Mouse (Mus musculus): ENCODE measurements around the gene Zcwpw1.

Zcwpw1 gene

DNA sequence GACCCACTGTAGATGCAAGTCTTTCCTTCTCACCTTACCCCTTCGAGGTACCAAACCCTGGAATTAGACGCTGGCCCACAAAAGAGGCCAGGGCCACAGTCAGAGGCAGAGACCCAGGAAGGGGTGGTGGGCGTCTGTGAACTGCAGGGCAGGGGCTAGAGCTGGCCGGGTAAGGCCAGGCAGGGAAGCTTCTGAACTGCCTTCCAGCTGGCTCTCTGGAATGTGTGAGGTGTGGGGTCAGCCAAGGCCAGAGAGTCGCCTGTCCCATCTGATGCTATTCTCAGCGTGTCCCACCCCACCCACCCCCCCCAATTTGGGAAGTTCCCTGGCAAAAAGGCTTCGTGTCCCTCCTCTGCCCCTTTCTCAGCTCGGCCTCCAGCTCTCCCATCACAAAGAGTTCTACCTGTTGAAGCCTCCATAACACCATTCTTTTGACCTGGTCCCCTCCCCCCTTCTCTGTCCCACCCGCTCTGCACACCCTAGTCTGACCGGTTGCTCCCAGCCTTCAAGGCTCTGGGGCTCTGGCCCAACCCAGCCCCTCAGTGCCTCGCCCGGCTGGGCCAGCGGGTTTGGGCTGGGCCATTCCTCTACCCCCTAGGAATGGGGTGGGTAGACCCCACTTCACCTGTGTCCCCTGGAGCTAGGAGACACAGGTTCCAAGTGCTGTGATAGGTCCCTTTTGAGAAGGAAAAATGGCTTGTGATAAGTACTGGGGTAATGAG, 34.3 kb upstream of the Zcwpw1 start:
- no peak for DNase-seq (ENCODE audit: low read depth in 2 of 2, low spot score in 2 of 2)

DNA sequence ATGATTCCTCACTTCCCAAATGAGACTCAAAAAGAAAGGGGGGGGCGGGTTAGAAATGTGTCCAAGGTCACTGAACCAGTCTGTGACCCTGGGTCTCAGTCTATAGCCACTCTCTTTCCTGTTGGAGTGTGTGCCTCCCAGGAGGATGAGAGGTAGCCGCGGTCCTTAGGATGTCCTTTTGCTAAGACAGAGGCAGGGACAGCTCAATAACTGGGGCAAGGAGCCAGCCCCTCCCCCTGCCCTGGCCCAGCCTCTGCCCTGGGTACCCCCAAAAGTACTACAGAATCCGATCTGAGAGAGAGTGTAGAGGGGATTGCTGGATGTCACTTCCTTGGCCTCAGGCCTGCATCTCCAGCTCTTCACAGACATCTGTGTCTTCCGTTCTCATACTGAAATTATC, 32.2 kb upstream of the Zcwpw1 start:
- no peak for DNase-seq (ENCODE audit: low read depth in 2 of 2, low spot score in 2 of 2)

DNA sequence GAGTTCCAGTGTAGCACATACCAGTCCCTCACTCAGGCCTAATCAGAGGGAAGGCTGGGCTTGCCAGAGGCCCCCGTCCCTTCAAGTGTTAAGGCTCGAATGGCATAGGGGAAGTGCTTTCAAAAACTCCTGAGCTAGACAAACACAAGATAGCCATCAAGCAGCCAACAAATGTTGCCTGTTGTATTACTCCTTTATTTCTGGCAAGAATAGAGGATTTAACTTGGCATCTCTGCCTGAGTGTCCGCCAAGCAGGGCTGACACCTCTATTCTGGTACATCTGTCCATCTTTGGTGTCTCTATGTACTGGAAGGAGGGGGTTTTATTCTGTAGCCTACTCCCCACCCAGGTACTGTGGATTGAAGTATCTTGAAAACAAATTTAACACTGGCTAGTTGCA, 31.5 kb upstream of the Zcwpw1 start:
- no peak for DNase-seq (ENCODE audit: low read depth in 2 of 2, low spot score in 2 of 2)

DNA sequence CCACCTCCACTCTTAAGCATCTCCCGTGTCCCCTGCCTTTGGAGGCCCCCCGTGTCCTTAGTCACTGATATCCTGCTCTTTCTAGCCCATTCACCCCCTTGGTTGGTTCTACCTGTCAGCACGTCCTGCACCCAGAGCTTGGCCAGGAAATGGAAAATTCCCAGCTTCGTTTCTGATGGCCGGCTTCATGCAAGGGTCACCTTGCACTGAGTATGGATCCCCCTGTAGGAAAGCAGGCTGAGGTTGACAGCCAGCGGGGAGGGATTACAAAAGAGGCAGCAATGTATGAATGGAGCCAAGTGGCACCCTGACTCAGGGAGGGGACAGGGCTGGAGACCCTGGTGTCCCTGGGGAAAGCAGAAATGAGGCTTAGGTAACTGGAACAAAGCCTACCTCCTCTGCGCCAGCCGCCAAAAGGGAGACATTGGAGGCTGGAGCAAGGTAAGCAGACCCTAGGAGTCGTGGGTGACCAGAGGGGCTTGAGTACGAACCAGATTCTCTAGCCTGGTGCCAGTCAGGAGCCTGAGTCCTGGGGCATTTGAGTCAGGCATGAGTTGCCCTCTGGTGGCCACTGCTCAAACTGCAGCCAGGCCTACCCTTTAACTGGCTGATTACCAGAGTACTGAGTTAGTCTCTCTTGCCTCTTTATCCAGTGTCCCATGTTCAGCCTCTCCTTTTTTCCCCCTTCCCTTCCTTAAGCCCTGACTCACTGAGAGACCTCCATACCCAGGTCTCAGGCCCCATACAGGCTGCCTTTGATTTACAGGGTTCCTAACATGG, 30.5 kb upstream of the Zcwpw1 start:
- peak; percentile 81 to 88 for DNase-seq (ENCODE audit: low read depth in 2 of 2, low spot score in 2 of 2)

GRCm38 (mm10) chr5:137757887-137758286, 29.7 kb upstream of the Zcwpw1 start:
- no peak for DNase-seq (ENCODE audit: low read depth in 2 of 2, low spot score in 2 of 2)

DNA sequence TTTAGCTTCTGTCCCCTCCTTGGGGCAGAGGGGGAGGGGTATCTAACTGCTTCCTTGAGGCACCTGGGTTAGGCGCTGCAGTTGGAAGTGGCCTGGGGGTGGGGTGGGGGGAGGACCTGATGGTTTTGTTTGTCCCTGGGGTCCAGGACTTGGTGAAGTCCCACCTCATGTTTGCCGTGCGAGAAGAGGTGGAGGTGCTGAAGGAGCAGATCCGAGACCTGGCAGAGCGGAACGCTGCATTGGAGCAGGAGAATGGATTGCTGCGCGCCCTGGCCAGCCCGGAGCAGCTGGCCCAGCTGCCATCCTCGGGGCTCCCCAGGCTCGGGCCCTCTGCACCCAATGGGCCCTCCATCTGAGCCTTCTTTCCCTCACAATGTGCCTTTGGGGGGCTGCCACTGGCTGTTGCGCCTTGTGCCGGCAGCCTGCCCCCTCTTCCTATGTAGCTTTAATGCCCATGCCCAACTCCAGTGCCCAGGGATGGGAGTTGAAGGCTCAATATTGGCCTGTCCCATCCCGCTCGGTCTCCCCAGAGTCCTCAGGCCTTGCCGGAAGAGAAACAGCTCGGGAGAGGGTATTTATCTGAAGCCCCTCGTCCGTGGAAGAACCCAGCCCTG, 28.6 kb upstream of the Zcwpw1 start:
- no peak for DNase-seq (ENCODE audit: low read depth in 2 of 2, low spot score in 2 of 2)

- DNase-seq (ENCODE audit: low read depth in 2 of 2, low spot score in 2 of 2) = peak; percentile 69 to 80
Measured at GRCm38 (mm10) chr5:137759971-137760412, 27.6 kb upstream of the Zcwpw1 start.

GRCm38 (mm10) chr5:137764609-137765340, 22.8 kb upstream of the Zcwpw1 start:
- DNase-seq (ENCODE audit: low read depth in 2 of 2, low spot score in 2 of 2) = no peak

- DNase-seq (ENCODE audit: low read depth in 2 of 2, low spot score in 2 of 2) = peak in 1 of 2 experiments; percentile 46
Measured at GRCm38 (mm10) chr5:137766270-137766669, 21.3 kb upstream of the Zcwpw1 start.

DNA sequence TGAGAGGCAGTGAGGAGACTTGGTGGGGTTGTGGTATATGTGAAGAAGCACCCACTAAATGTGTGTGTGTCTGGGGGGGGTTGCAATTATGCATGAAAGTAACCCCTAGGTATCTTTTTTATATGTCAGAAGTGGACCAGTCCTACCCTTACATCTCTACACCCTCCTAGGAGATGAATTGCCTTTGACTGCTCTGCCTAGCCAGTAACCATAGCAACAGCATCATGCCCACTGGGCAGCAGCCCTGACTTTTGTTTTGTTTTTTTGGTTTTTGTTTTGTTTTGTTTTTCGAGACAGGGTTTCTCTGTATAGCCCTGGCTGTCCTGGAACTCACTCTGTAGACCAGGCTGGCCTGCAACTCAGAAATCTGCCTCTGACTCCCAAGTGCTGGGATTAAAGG, 19.1 kb upstream of the Zcwpw1 start:
- no peak for DNase-seq (ENCODE audit: low read depth in 2 of 2, low spot score in 2 of 2)

DNA sequence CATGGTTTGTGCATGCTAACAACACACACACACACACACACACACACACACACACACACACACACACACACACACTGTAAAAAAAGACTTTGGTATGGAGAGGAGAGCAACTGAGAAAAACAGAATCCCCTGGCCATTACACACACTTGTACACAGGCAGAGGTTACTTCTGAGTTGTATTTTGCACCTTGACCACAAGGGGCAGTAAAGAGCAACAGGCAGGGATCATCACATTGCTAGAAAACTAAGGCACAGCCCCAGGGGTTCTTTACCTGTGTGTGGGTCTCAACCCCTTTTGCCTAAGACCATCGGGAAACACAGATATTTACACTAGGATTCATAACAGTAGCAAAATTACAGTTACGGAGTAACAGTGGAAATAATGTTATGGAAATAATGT, 16.9 kb upstream of the Zcwpw1 start:
- DNase-seq (ENCODE audit: low read depth in 2 of 2, low spot score in 2 of 2) = peak in 1 of 2 experiments; percentile 60

- DNase-seq (ENCODE audit: low read depth in 2 of 2, low spot score in 2 of 2) = no peak
Measured at GRCm38 (mm10) chr5:137772755-137773154, 14.8 kb upstream of the Zcwpw1 start.

DNA sequence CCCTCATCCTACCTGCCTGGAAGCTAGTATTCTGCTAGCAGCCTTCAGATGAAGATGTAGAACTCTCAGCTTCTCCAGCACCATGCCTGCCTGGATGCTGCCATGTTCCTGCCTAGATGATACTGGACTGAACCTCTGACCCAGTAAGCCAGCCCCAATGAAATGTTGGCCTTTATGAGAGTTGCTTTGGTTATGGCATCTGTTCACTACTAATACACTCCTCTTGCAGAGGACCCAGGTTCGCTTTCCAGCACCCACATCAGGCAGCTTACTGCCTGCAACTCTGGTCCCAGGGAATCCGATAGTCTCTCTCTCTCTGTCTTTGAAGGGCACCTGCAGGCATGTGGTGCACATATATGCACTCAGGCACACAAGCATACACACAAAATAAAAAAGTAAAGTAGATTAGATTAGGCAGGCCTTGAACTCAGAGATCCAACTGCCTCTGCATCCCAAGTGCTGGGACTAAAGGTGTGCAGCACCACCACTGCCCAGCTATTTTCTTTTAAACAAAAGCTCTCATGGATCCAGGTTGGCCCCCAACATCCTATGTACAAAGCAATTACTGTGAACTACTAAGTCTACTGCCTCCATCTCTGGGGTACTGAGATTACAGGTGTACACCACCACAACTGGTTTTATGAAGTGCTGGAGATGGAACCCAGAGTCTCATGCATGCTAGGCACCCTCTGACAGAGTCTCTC, 11.9 kb upstream of the Zcwpw1 start:
- DNase-seq (ENCODE audit: low read depth in 2 of 2, low spot score in 2 of 2) = no peak

GRCm38 (mm10) chr5:137776408-137776918, 11.1 kb upstream of the Zcwpw1 start:
- no peak for DNase-seq (ENCODE audit: low read depth in 2 of 2, low spot score in 2 of 2)

DNA sequence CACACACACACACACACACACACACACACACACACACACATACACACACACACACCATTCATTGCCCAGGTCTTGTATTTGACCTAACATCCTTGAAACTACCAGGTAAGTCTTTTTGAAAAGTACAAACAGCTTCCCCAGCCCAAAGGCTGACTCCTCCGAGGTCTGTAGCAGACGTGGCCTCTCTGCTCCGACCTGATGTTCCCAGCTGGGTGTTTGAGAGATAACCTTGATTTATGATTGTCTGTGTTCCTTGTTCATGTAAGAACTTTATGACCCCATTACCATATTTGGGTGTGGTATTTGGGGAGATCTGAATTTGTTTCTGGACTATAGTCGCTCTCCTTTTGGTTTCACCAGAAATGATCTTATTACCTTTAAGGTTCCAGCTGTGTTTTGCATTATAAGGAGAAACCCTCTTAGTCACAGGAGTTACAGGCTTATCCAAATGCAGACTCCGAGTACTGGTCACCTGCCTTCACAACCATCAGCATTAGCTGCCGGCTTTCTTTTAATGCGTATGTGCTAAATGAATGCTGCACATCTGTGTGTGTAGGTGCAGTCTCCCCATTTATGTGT, 10.2 kb upstream of the Zcwpw1 start:
- no peak for DNase-seq (ENCODE audit: low read depth in 2 of 2, low spot score in 2 of 2)

GRCm38 (mm10) chr5:137778635-137779034, 9.0 kb upstream of the Zcwpw1 start, which contains the start of gene Ppp1r35:
TSS of gene Ppp1r35 (plus strand) at chr5:137778849.
- DNase-seq (ENCODE audit: low read depth in 2 of 2, low spot score in 2 of 2) = peak; percentile 84 to 88

DNA sequence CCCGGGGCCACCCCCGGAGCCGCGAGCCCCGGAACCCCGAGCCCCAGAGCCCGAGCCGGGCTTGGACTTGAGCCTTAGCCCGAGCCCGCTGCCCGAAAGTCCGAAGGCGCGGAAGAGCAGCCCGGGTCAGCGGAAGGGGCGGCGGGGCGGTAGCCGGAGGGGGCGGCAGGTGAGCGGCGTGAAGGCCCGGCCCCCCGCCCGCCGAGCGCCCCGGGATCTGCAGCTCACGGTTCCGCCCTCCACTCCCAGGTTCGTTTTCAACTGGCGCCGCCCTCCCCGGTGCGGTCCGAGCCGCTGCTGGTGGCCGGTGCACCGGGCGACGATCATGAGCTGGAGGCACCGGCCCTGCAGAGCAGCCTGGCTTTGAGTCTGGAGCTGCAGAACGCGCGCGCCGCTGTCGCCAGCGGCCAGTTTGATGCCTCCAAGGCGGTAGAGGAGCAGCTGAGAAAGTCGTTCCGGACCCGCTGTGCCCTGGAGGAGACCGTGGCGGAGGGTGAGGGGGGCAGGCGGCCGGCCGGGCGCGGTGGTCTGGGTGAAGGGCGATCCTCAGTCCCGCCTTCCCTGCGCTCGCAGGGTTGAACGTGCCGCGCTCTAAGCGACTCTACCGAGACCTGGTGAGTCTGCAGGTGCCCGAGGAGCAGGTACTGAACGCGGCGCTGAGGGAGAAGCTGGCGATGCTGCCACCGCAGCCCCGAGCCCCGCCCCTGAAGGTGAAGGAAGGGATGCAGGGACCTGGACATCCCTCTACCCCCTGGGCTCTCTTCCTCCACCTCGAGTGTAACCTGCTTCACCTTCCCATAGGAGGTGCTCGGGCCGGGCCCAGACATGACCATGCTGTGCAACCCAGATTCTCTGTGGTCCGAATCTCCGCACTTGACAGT, 8.3 kb upstream of the Zcwpw1 start:
- DNase-seq (ENCODE audit: low read depth in 2 of 2, low spot score in 2 of 2) = peak in 1 of 2 experiments; percentile 28

- no peak for DNase-seq (ENCODE audit: low read depth in 2 of 2, low spot score in 2 of 2)
Measured at GRCm38 (mm10) chr5:137781661-137782060, 5.9 kb upstream of the Zcwpw1 start.

All from CD8-positive naive resting alpha-beta T cell, adult 2 months (primary cell).